Comparison of ENCODE assay signal across 7 mouse cellular contexts in genomic region chr13:10360199-10360694, GRCm38 (mm10). TPM values are rescaled to one million over a fixed set of nuclear protein-coding genes. Genes with fewer than 3 reads are reported as not detected.
DNase-seq lines count a peak whose midpoint lies in the region; ATAC-seq lines count a peak whose summit lies in the region.

No protein-coding gene starts in this region.

- peak overlapping the region; percentile 97 for H3K4me2 ChIP-seq in hindbrain, embryonic 13.5 days
- peak overlapping the region; percentile 88 for H3K4me2 ChIP-seq in limb, embryonic 11.5 days (ENCODE audit: low read depth, severe bottlenecking)
- H3K4me2 ChIP-seq in midbrain, embryonic 14.5 days (ENCODE audit: low read length): peak overlapping the region; percentile 97

- peak overlapping the region; percentile 65 for H3K4me3 ChIP-seq in forebrain, embryonic 10.5 days
- peak overlapping the region; percentile 68 for H3K4me3 ChIP-seq in hindbrain, embryonic 13.5 days
- H3K4me3 ChIP-seq in limb, embryonic 11.5 days (ENCODE audit: low read depth, low read length): peak overlapping the region; percentile 37
- H3K4me3 ChIP-seq in midbrain, embryonic 14.5 days (replicated peaks; ENCODE audit: low read depth, low read length): peak overlapping the region; percentile 66

- peak; percentile 78 for ATAC-seq in hindbrain, embryonic 13.5 days (ENCODE audit: low FRiP score)
- ATAC-seq in limb, embryonic 11.5 days (ENCODE audit: insufficient number of reproducible peaks, low FRiP score, low TSS enrichment, low read depth): 0 out of 2 replicates have a peak, but pooled peaks have one; percentile 19
- ATAC-seq in midbrain, embryonic 14.5 days (ENCODE audit: low FRiP score, low TSS enrichment): peak; percentile 62
- no peak for ATAC-seq in erythroid progenitor cell, adult 5-6 weeks (replicated peaks; ENCODE audit: low FRiP score, poor library complexity, severe bottlenecking)

- no peaks in the 10 kb centered on the region for H3K36me3 ChIP-seq in forebrain, embryonic 10.5 days (replicated peaks)
- H3K36me3 ChIP-seq in hindbrain, embryonic 13.5 days: no peaks in the 10 kb centered on the region
- no peaks in the 10 kb centered on the region for H3K36me3 ChIP-seq in limb, embryonic 11.5 days (ENCODE audit: control insufficient read depth, insufficient read depth, low read length)
- H3K36me3 ChIP-seq in midbrain, embryonic 14.5 days (ENCODE audit: control insufficient read depth, insufficient read depth, low read length): no peaks in the 10 kb centered on the region

- WGBS in forebrain, embryonic 10.5 days: under 1% methylated on average over 58 of the region's 60 CpGs
- WGBS in hindbrain, embryonic 13.5 days: under 1% methylated on average over 48 of the region's 60 CpGs
- WGBS in limb, embryonic 11.5 days: under 1% methylated on average over 60 of the region's 60 CpGs
- WGBS in midbrain, embryonic 14.5 days: 1% methylated on average over 60 of the region's 60 CpGs

- peak overlapping the region; percentile 79 for H3K9ac ChIP-seq in hindbrain, embryonic 13.5 days
- H3K9ac ChIP-seq in limb, embryonic 11.5 days (ENCODE audit: low read length): peak overlapping the region; percentile 12; the same call in 1 of the 2 replicates
- H3K9ac ChIP-seq in midbrain, embryonic 14.5 days (replicated peaks; ENCODE audit: low read length): peak overlapping the region; percentile 69

- peak; percentile 3 for DNase-seq in urinary bladder, postnatal 25 days (ENCODE audit: low spot score)
- DNase-seq in urinary bladder, postnatal 36 days (ENCODE audit: low spot score in 2 of 2): no peak
- peak; percentile 49 for DNase-seq in forebrain, embryonic 10.5 days (ENCODE audit: extremely low spot score, low spot score)
- peak; percentile 48 for DNase-seq in limb, embryonic 11.5 days (ENCODE audit: low spot score)
- peak; percentile 70 for DNase-seq in midbrain, embryonic 14.5 days

- H3K27me3 ChIP-seq in forebrain, embryonic 10.5 days (ENCODE audit: poor library complexity, severe bottlenecking): peaks cover 58% of the 10 kb centered on the region
- H3K27me3 ChIP-seq in hindbrain, embryonic 13.5 days: peaks cover 34% of the 10 kb centered on the region
- peaks cover 34% of the 10 kb centered on the region for H3K27me3 ChIP-seq in limb, embryonic 11.5 days (ENCODE audit: control insufficient read depth, insufficient read depth, low read length)
- peaks cover 20% of the 10 kb centered on the region; the same call in 1 of the 2 replicates for H3K27me3 ChIP-seq in midbrain, embryonic 14.5 days (ENCODE audit: control insufficient read depth, insufficient read depth, low read length)

- H3K4me1 ChIP-seq in forebrain, embryonic 10.5 days: peaks cover 22% of the 10 kb centered on the region
- H3K4me1 ChIP-seq in hindbrain, embryonic 13.5 days (replicated peaks): peaks cover 18% of the 10 kb centered on the region
- peaks cover 5% of the 10 kb centered on the region; the same call in 1 of the 2 replicates for H3K4me1 ChIP-seq in limb, embryonic 11.5 days (ENCODE audit: control insufficient read depth, insufficient read depth, low read length)
- H3K4me1 ChIP-seq in midbrain, embryonic 14.5 days (ENCODE audit: control insufficient read depth, insufficient read depth, low read length): 0 out of 2 replicates have a peak, but pooled peaks cover 5% of the 10 kb centered on the region

- no peaks in the 10 kb centered on the region for H3K9me3 ChIP-seq in forebrain, embryonic 10.5 days
- H3K9me3 ChIP-seq in hindbrain, embryonic 13.5 days: no peaks in the 10 kb centered on the region
- no peaks in the 10 kb centered on the region for H3K9me3 ChIP-seq in limb, embryonic 11.5 days (ENCODE audit: control insufficient read depth, low read length)
- H3K9me3 ChIP-seq in midbrain, embryonic 14.5 days (ENCODE audit: control insufficient read depth, low read length): no peaks in the 10 kb centered on the region

- 0 out of 2 replicates have a peak overlapping the region, but pooled peaks have one; percentile 56 for H3K27ac ChIP-seq in forebrain, embryonic 10.5 days
- peak overlapping the region; percentile 35; the same call in 1 of the 2 replicates for H3K27ac ChIP-seq in hindbrain, embryonic 13.5 days
- no peak overlapping the region for H3K27ac ChIP-seq in limb, embryonic 11.5 days (replicated peaks; ENCODE audit: low read depth, low read length)
- H3K27ac ChIP-seq in midbrain, embryonic 14.5 days (replicated peaks; ENCODE audit: low read depth, low read length): peak overlapping the region; percentile 32; the same call in 1 of the 2 replicates

RNA-seq across cellular contexts. Expression of gene Chrm3, which starts 0.4 kb away (rescaled TPM):
- polyA plus RNA-seq in forebrain, embryonic 10.5 days (2016; fragmentation: Nextera tagmentation; extraction: Ambion mirVana): not detected in 2 replicates
- 2.0 and 2.4 TPM in 2 replicates for polyA plus RNA-seq in hindbrain, embryonic 13.5 days (2015; fragmentation: Nextera tagmentation; extraction: Ambion mirVana)
- 0.13 and 0.28 TPM in 2 replicates for polyA plus RNA-seq in limb, embryonic 11.5 days (2014; fragmentation: Nextera tagmentation; extraction: Ambion mirVana)
- polyA plus RNA-seq in midbrain, embryonic 14.5 days (2014; fragmentation: Nextera tagmentation; extraction: Ambion mirVana): 2.7 and 4.2 TPM in 2 replicates
- not detected in 2 replicates for total RNA-seq in erythroid progenitor cell, adult 5-6 weeks (2015; ENCODE audit: low replicate concordance)
- total RNA-seq in erythroid progenitor cell, adult 5-6 weeks (2017; ENCODE audit: low replicate concordance): not detected in 2 replicates

Comparison
In these comparisons a context has a peak if more than half of its experiments do, and no peak if none do; other contexts are left out.
1. DNase-seq: peak in urinary bladder, postnatal 25 days (single experiment), forebrain, embryonic 10.5 days (single experiment), limb, embryonic 11.5 days (single experiment) and midbrain, embryonic 14.5 days (single experiment); none in urinary bladder, postnatal 36 days (0 of 2).
2. H3K9ac ChIP-seq: peak in every context shown above with its lines; median percentile 79 in hindbrain, embryonic 13.5 days; 69 in midbrain, embryonic 14.5 days; 12 in limb, embryonic 11.5 days.
3. Peak in every context shown above with its lines, with median percentiles within 50 percentile points of each other: H3K4me3 ChIP-seq and H3K4me2 ChIP-seq.